Mouse (Mus musculus) embryonic facial prominence, embryonic 13.5 days (tissue): ENCODE results near the gene Vps72. TPM values are rescaled to one million over a fixed set of nuclear protein-coding genes. Genes with fewer than 3 reads are reported as not detected.
A peak's percentile ranks its signal among the peaks of the same experiment; 100 is the strongest.

Experiments
- ATAC-seq: fragments of 200-750 bp; cut with Nextera tagmentation; 2 replicates; pipeline ENCODE4 v1.8.0; 2017; ENCODE audit warnings: low read depth; ENCODE audit not compliant: insufficient number of reproducible peaks, insufficient read depth, low FRiP score, low TSS enrichment
- H3K27ac ChIP-seq: fragments of 300-500 bp; sonication (generic); 2 replicates; pipeline ENCODE4 v1.5.1; 2015; ENCODE audit warnings: moderate library complexity, mild to moderate bottlenecking, inconsistent platforms
- H3K27me3 ChIP-seq: fragments of 300-500 bp; sonication (generic); 2 replicates; pipeline ENCODE4 v1.6.1; 2015; ENCODE audit warnings: mild to moderate bottlenecking, inconsistent platforms
- H3K36me3 ChIP-seq: fragments of 300-500 bp; sonication (generic); 2 replicates; pipeline ENCODE4 v1.6.1; 2015; ENCODE audit warnings: mild to moderate bottlenecking, inconsistent platforms
- H3K4me1 ChIP-seq: fragments of 300-500 bp; sonication (generic); 2 replicates; pipeline ENCODE4 v1.6.1; 2015; ENCODE audit warnings: inconsistent platforms
- H3K4me2 ChIP-seq: fragments of 300-500 bp; sonication (generic); 2 replicates; pipeline ENCODE4 v1.6.1; 2015; ENCODE audit warnings: moderate library complexity, mild to moderate bottlenecking, inconsistent platforms
- H3K4me3 ChIP-seq: fragments of 300-500 bp; sonication (generic); 2 replicates; pipeline ENCODE4 v1.5.1; 2015; ENCODE audit warnings: mild to moderate bottlenecking, inconsistent platforms
- H3K9ac ChIP-seq: fragments of 300-500 bp; sonication (generic); 2 replicates; pipeline ENCODE4 v1.6.1; 2015; ENCODE audit warnings: mild to moderate bottlenecking, inconsistent platforms
- H3K9me3 ChIP-seq: fragments of 300-500 bp; sonication (generic); 2 replicates; pipeline ENCODE4 v1.6.1; 2016; ENCODE audit warnings: inconsistent platforms
- WGBS: fragments of 180-500 bp; shearing (Covaris S2); methylation state at CpG from one replicate; pipeline ENCODE4 v1.1.7; 2015; ENCODE audit warnings: mixed read lengths; 5-methylcytosine and 5-hydroxymethylcytosine counted together
- polyA plus RNA-seq: library from polyadenylated mRNA; unstranded; fragments of >200 nt; fragmentation: Nextera tagmentation; extraction: Ambion mirVana; gene quantifications from 2 replicates; pipeline ENCODE4 v1.2.1, GENCODE M21; 2015

Gene Vps72
- polyA plus RNA-seq = 185 and 213 TPM in 2 replicates

- 0 out of 2 replicates have a peak, but pooled peaks have one; percentile 45 for ATAC-seq
- H3K27ac ChIP-seq = peak within 1 kb of the TSS; percentile 98
- H3K9me3 ChIP-seq = no peaks in the 10 kb centered on the region
- H3K4me1 ChIP-seq = peaks cover 9% of the 10 kb centered on the region
- H3K27me3 ChIP-seq = no peaks in the 10 kb centered on the region
- peak within 1 kb of the TSS; percentile 89 for H3K9ac ChIP-seq
- under 1% methylated on average over 54 of the region's 54 CpGs for WGBS
- H3K4me3 ChIP-seq = peak within 1 kb of the TSS; percentile 74
- H3K36me3 ChIP-seq = peaks cover 21% of the 10 kb centered on the region
- peak within 1 kb of the TSS; percentile 57 for H3K4me2 ChIP-seq
Observed at GRCm38 (mm10) chr3:95110911-95111726, at the start of gene Vps72. Gene Vps72 (plus strand): TSS chr3:95111022.

GRCm38 (mm10) chr3:95063741-95064140 is 47.1 kb upstream of the Vps72 start:
- Histone ChIP-seq H3K27ac (no peak overlapping the region), H3K27me3 (no peaks in the 10 kb centered on the region), H3K4me2 (no peak overlapping the region), H3K4me1 (no peaks in the 10 kb centered on the region), H3K9ac (no peak overlapping the region), H3K9me3 (no peaks in the 10 kb centered on the region), H3K4me3 (no peak overlapping the region), H3K36me3 (peaks cover 97% of the 10 kb centered on the region)
- WGBS = 88% methylated on average over 4 of the region's 4 CpGs
- no peak for ATAC-seq

- H3K4me3 ChIP-seq = no peak overlapping the region
- H3K4me2 ChIP-seq = no peak overlapping the region
- H3K4me1 ChIP-seq = no peaks in the 10 kb centered on the region
- peaks cover 95% of the 10 kb centered on the region for H3K36me3 ChIP-seq
- no peaks in the 10 kb centered on the region for H3K9me3 ChIP-seq
- no peak for ATAC-seq
- no peak overlapping the region for H3K9ac ChIP-seq
- H3K27me3 ChIP-seq = no peaks in the 10 kb centered on the region
- H3K27ac ChIP-seq = no peak overlapping the region
- WGBS = 95% methylated on average over 1 of the region's 1 CpGs
Observed at GRCm38 (mm10) chr3:95065553-95065952, 45.3 kb upstream of the Vps72 start.

- Histone ChIP-seq H3K9ac (no peak overlapping the region), H3K27me3 (no peaks in the 10 kb centered on the region), H3K36me3 (peaks cover 95% of the 10 kb centered on the region), H3K27ac (no peak overlapping the region), H3K4me1 (no peaks in the 10 kb centered on the region), H3K4me3 (no peak overlapping the region), H3K9me3 (no peaks in the 10 kb centered on the region), H3K4me2 (no peak overlapping the region)
- no peak for ATAC-seq
- WGBS = 89% methylated on average over 6 of the region's 6 CpGs
Observed at GRCm38 (mm10) chr3:95066095-95066494, 44.7 kb upstream of the Vps72 start.

GRCm38 (mm10) chr3:95066570-95066969 is 44.3 kb upstream of the Vps72 start:
- no peak overlapping the region for H3K4me3 ChIP-seq
- no peaks in the 10 kb centered on the region for H3K4me1 ChIP-seq
- H3K36me3 ChIP-seq = peaks cover 95% of the 10 kb centered on the region
- H3K4me2 ChIP-seq = no peak overlapping the region
- no peaks in the 10 kb centered on the region for H3K9me3 ChIP-seq
- no peak overlapping the region for H3K27ac ChIP-seq
- no peak for ATAC-seq
- H3K27me3 ChIP-seq = no peaks in the 10 kb centered on the region
- H3K9ac ChIP-seq = no peak overlapping the region
- WGBS = 87% methylated on average over 11 of the region's 11 CpGs

- Histone ChIP-seq H3K4me1 (no peaks in the 10 kb centered on the region), H3K9ac (no peak overlapping the region), H3K27me3 (no peaks in the 10 kb centered on the region), H3K36me3 (peaks cover 88% of the 10 kb centered on the region), H3K27ac (no peak overlapping the region), H3K4me3 (no peak overlapping the region), H3K4me2 (no peak overlapping the region), H3K9me3 (no peaks in the 10 kb centered on the region)
- no peak for ATAC-seq
- WGBS = 93% methylated on average over 2 of the region's 2 CpGs
Observed at GRCm38 (mm10) chr3:95071606-95072005, 39.2 kb upstream of the Vps72 start.

- H3K9me3 ChIP-seq = no peaks in the 10 kb centered on the region
- H3K4me2 ChIP-seq = no peak overlapping the region
- no peaks in the 10 kb centered on the region for H3K27me3 ChIP-seq
- 94% methylated on average over 1 of the region's 1 CpGs for WGBS
- H3K4me3 ChIP-seq = no peak overlapping the region
- no peak overlapping the region for H3K9ac ChIP-seq
- H3K36me3 ChIP-seq = peaks cover 9% of the 10 kb centered on the region; the same call in 1 of the 2 replicates
- no peak overlapping the region for H3K27ac ChIP-seq
- ATAC-seq = no peak
- no peaks in the 10 kb centered on the region for H3K4me1 ChIP-seq
Observed at GRCm38 (mm10) chr3:95088071-95088470, 22.8 kb upstream of the Vps72 start.

GRCm38 (mm10) chr3:95100854-95101253 is 10.0 kb upstream of the Vps72 start:
- Histone ChIP-seq H3K27me3 (no peaks in the 10 kb centered on the region), H3K9me3 (no peaks in the 10 kb centered on the region), H3K4me1 (peaks cover 15% of the 10 kb centered on the region), H3K36me3 (peaks cover 16% of the 10 kb centered on the region), H3K9ac (no peak overlapping the region), H3K27ac (no peak overlapping the region), H3K4me3 (no peak overlapping the region), H3K4me2 (no peak overlapping the region)
- ATAC-seq = no peak
- WGBS = 35% methylated on average over 2 of the region's 2 CpGs

- peak overlapping the region; percentile 96 for H3K9ac ChIP-seq
- 59% methylated on average over 4 of the region's 4 CpGs for WGBS
Observed at GRCm38 (mm10) chr3:95105121-95105520, 5.7 kb upstream of the Vps72 start.

GRCm38 (mm10) chr3:95105586-95106337 is 5.1 kb upstream of the Vps72 start:
- peak overlapping the region; percentile 97 for H3K4me3 ChIP-seq
- H3K36me3 ChIP-seq = peaks cover 7% of the 10 kb centered on the region
- ATAC-seq = no peak
- under 1% methylated on average over 16 of the region's 16 CpGs for WGBS
- peak overlapping the region; percentile 77 for H3K4me2 ChIP-seq
- peak overlapping the region; percentile 96 for H3K9ac ChIP-seq
- peak overlapping the region; percentile 89 for H3K27ac ChIP-seq
- H3K4me1 ChIP-seq = peaks cover 15% of the 10 kb centered on the region
- H3K27me3 ChIP-seq = no peaks in the 10 kb centered on the region
- H3K9me3 ChIP-seq = no peaks in the 10 kb centered on the region

More at GRCm38 (mm10) chr3:95105121-95105520, 5.7 kb upstream of the Vps72 start:
- H3K27me3 ChIP-seq = no peaks in the 10 kb centered on the region
- peaks cover 8% of the 10 kb centered on the region for H3K36me3 ChIP-seq
- H3K27ac ChIP-seq = no peak overlapping the region
- peak overlapping the region; percentile 77 for H3K4me2 ChIP-seq
- H3K9me3 ChIP-seq = no peaks in the 10 kb centered on the region
- H3K4me3 ChIP-seq = peak overlapping the region; percentile 97
- no peak for ATAC-seq
- peaks cover 15% of the 10 kb centered on the region for H3K4me1 ChIP-seq

- H3K9me3 ChIP-seq = no peaks in the 10 kb centered on the region
- H3K27ac ChIP-seq = peak within 1 kb of the TSS; percentile 89
- peaks cover 6% of the 10 kb centered on the region; the same call in 1 of the 2 replicates for H3K36me3 ChIP-seq
- peak within 1 kb of the TSS; percentile 77 for H3K4me2 ChIP-seq
- peak within 1 kb of the TSS; percentile 96 for H3K9ac ChIP-seq
- WGBS = under 1% methylated on average over 51 of the region's 51 CpGs
- H3K4me3 ChIP-seq = peak within 1 kb of the TSS; percentile 97
- no peaks in the 10 kb centered on the region for H3K27me3 ChIP-seq
- peak; percentile 88 for ATAC-seq
- peaks cover 11% of the 10 kb centered on the region for H3K4me1 ChIP-seq
Observed at GRCm38 (mm10) chr3:95106338-95107117, 4.3 kb upstream of the Vps72 start, which contains the start of gene Pip5k1a. Gene Pip5k1a (minus strand): TSS chr3:95106930.
